Mouse (Mus musculus): ENCODE data around the gene Crybb3. TPM values are rescaled to one million over a fixed set of nuclear protein-coding genes. Genes with fewer than 3 reads are reported as not detected.

Crybb3 gene
- total RNA-seq, 2 experiments from 2014 or later: 1.5 to 2.8 TPM

DNA sequence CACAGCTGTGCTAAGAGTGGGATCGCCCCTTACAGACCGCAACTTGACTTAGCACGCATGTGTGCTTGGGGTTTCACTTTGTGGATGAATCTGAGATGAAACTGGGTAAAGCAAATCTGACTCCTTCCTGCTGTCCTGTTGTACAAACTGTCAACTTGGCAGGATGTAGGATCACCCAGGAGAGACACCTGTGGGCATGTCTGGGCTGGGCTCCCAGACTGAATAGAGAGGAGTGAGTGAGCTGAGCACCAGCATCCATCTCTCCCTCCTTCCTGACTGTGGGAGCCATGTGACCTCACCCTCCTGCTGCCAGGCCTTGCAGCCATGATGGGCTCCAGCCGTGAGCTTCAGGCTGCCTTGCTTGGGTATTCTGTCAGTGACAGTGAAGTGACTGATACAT lies 24.1 kb upstream of the Crybb3 start:
- no peak for DNase-seq (ENCODE audit: extremely low spot score in 1 of 2, low spot score in 1 of 2)

DNA sequence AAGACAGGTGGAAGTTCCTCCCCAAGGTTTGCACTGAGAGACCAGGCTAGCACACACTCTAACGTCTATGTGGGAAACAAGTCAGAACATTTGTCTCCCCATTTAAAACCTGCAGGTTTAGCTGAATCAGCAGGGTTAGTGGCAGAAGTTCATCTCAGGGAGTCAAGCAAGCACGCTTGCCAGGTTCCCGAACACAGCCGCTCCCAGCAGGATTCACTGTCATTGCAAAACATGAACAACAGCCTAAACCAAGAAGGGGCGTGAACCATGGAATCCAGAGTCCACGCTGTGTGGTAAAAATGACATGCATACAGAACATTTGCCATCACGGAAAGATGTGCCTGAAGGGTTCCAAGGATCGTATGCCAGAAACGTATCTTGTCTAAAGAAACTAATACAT lies 23.7 kb upstream of the Crybb3 start:
- no peak for DNase-seq (ENCODE audit: extremely low spot score in 1 of 2, low spot score in 1 of 2)

- DNase-seq (ENCODE audit: extremely low spot score in 1 of 2, low spot score in 1 of 2): no peak
These were observed 21.1 kb upstream of the Crybb3 start for GRCm38 (mm10) chr5:113102455-113102854.

DNA sequence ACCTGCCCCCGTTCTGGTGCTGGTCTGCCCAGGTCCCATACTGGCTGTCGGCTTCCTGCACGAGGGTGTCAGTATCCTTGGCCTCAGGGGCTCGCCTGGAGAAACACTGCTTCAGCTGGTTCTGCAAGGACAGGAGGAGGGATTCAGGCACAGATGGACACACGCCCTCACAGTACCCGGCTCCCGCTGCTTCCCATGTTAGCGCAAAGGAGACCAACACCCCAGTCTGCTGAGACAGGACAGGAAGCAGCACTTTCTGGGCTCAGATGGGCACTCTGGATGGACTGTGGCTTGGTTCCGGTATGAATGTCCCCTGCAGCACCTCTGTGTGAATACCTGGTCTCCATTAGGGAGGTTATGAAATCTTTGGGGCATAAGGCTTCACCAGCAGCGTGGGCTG lies 20.1 kb upstream of the Crybb3 start:
- DNase-seq (ENCODE audit: extremely low spot score in 1 of 2, low spot score in 1 of 2): no peak

- no peak for DNase-seq (ENCODE audit: extremely low spot score in 1 of 2, low spot score in 1 of 2)
These were observed 19.0 kb upstream of the Crybb3 start for GRCm38 (mm10) chr5:113100422-113100821.

- peak; percentile 98 to 99 for DNase-seq (ENCODE audit: extremely low spot score in 1 of 2, low spot score in 1 of 2)
These were observed 18.2 kb upstream of the Crybb3 start for GRCm38 (mm10) chr5:113099546-113099945.

DNA sequence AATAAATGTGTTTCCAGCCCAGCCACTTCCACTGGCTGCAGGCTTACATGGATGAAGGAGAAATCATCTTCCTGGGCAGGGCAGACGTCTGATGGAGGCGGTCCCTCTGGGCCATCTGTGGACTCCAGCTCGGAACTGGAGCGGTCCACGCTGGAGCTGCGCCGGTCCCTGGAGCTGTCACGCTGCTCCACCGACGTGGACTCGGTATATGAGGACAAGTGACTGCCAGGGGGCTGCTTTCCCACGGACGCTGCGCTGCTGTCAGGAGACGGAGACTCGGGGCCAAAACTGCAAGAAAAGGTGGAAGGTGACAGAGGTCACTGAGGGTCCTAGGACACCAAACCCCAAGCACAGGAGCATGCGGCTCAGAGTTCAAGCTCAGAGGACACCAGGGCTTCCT lies 16.2 kb upstream of the Crybb3 start:
- no peak for DNase-seq (ENCODE audit: extremely low spot score in 1 of 2, low spot score in 1 of 2)

DNA sequence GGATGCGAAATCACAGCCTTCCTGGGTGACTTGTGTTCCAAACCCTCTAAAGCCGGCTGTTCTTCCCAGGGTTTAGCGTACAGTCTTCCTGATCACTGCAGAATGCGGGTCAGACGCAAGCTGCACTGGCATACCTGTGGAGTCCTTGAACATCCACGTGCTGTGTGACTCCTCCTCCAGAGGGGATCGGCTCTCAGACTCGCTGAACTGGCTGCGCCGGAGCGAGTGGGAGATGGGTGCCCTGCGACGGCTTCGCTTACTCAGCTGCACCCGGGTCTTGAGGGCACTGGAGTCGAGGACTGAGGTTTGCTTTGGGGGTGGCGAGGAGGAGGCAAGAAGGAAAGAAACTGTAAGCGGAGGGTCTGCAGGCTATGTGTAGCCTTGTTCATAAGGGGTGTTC lies 14.1 kb upstream of the Crybb3 start:
- no peak for DNase-seq (ENCODE audit: extremely low spot score in 1 of 2, low spot score in 1 of 2)

DNA sequence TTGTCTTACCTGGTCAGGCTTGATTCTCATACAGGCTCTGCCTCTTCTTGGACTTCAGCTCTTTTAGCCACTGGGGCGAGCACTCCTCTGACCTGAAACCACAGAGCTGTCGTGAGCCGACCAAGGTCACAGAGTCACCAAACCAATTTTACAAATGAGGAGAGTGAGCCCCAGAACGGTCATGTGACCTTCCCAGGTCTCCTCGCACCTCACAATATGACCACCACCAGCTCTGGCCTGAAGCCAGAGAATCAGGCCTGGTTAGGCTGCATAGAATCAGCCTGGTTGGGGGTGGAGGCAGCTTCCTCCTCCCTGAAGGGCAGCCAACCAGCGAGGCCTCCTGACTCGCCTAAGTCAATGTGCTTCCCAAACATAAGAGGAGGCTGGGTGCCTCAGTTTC lies 11.0 kb upstream of the Crybb3 start:
- DNase-seq (ENCODE audit: extremely low spot score in 1 of 2, low spot score in 1 of 2): no peak

GRCm38 (mm10) chr5:113091162-113091561 lies 9.8 kb upstream of the Crybb3 start:
- peak in 1 of 2 experiments; percentile 55 for DNase-seq (ENCODE audit: extremely low spot score in 1 of 2, low spot score in 1 of 2)

DNA sequence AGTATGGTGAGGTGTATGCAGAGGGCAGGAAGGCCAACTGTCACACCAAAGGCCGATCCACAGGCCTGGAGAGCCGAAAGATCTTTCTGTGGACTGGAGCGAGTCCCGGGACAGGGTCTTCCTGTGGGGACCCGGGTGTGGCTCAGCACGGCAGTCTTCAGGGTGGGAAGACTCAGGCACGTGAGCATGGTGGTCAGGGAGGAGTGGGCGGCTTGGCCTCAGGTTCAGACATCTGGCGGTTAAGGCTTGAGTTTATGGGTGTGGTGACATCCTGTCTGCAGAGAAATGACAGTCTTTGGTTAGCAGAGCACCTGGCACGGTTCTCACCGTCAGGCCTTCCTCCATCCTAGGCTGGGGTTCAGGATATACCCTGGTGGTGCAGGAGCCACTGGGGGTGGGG lies 9.4 kb upstream of the Crybb3 start:
- no peak for DNase-seq (ENCODE audit: extremely low spot score in 1 of 2, low spot score in 1 of 2)

- DNase-seq (ENCODE audit: extremely low spot score in 1 of 2, low spot score in 1 of 2): no peak
These were observed 8.8 kb upstream of the Crybb3 start for GRCm38 (mm10) chr5:113090077-113090690.

DNA sequence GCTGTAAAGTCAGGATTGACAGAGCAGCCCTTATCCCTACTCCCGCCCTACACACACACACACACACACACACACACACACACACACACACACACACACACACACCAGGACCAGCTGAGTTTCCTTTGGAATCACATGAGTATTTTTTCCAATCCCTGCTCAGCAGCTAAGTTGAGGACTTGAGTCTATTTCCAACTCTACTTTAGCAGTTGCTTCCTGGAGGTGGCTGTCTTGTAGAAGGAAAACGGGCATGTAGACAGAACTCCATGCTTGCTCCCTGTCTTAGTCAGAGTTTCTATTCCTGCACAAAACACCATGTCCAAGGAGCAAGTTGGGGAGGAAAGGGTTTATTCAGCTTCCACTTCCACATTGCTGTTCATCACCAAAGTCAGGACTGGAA lies 6.1 kb upstream of the Crybb3 start:
- DNase-seq (ENCODE audit: extremely low spot score in 1 of 2, low spot score in 1 of 2): no peak

GRCm38 (mm10) chr5:113086990-113087389 lies 5.6 kb upstream of the Crybb3 start:
- DNase-seq (ENCODE audit: extremely low spot score in 1 of 2, low spot score in 1 of 2): no peak

- no peak for DNase-seq (ENCODE audit: extremely low spot score in 1 of 2, low spot score in 1 of 2)
These were observed 5.1 kb upstream of the Crybb3 start for GRCm38 (mm10) chr5:113086439-113086838.

DNA sequence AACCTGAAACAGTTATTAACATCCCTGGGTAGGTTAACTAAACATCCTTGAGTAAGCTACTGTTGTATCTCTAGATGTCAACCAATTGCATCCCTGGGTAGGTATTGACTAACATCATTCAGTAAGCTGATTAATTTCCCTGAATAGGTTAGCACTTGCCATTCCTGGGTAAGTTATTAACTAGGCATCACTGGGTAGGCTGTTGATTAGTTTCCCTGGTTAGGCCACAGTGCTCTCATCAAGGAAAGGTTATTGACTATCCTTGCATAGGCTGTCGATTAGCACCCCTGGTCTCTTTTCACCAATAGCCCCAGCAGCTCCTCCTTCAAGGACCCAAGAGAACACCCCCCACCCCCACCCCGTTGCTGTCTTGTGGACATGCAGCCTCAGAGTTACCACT lies 4.5 kb upstream of the Crybb3 start:
- no peak for DNase-seq (ENCODE audit: extremely low spot score in 1 of 2, low spot score in 1 of 2)

DNA sequence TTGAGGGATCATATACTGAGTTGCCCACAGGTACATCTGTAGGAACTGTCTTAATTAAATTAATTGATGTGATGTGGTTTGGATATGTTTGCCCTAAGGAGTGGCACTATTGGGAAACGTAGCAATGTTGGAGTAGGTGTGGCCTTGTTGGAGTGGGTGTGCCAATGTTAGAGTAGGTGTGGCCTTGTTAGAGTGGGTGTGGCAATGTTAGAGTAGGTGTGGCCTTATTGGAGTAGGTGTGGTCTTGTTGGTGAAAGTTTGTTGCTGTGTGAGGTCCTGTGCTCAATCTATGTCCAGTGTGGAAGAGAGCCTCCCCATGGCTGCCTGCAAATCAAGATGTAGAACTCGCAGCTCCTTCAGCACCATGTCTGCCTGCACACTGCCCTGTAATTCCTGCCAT lies 2.9 kb upstream of the Crybb3 start:
- DNase-seq (ENCODE audit: extremely low spot score in 1 of 2, low spot score in 1 of 2): no peak

DNA sequence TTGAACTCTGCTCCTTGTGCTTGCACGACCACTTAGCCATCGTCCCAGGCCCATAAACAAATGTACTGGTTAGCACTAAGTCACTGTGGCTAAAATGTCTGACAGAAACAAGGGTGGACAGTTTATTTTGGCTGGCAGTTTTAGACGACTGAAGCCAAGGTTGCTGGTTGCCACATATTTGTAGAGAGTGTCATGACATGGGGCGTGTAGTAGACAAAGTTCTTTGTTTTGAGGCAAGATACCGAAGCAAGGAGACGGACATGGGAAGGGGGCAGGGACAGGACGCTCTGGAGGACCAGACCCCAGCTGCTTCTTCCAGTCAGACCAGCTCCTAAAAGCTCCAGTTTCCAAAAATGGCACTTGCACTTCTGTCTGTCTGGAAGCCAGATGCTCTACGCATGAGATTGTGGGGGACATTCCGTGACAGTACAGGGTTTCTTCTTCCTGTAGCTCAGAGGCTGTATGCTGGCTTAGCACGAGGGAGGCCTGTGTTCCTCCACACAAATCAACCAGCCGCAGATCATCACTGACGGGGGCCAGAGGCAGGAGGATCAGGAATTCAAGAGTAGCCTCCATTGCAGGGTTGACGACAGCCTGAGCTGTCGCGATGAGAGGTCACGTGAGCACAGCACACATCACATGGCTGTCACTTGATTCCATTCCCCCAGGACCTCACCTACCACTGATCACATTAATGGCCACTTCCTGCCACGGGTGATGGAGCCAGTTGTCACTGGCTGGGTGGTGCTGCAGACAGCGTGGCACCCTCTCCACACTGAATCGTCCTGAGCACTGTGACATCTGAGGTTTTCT lies 1.2 kb upstream of the Crybb3 start:
- no peak for DNase-seq (ENCODE audit: extremely low spot score in 1 of 2, low spot score in 1 of 2)

DNA sequence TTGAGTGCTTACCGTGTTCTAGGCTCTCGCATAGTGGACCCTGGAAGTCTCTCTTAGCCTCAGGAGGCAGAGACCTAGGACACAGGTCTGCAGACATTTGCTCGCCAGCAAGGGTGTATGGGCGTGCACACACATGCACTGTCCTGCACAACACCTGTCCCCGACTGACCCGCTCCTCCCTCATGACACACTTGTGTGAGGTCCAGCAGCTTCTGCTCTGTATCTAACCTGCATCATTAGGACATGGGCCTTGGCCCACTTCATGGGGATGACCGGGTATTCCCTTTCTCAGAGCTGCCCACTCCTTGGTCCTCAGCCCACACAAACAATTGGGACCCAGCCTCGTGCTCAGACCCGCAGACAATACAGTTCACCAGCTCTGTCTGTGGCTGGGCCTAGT lies 364 bp downstream of the Crybb3 start:
- no peak for DNase-seq (ENCODE audit: extremely low spot score in 1 of 2, low spot score in 1 of 2)

- DNase-seq (ENCODE audit: extremely low spot score in 1 of 2, low spot score in 1 of 2): peak in 1 of 2 experiments; percentile 77
These were observed 1.6 kb downstream of the Crybb3 start for GRCm38 (mm10) chr5:113079783-113080182.

GRCm38 (mm10) chr5:113078686-113079085 lies 2.7 kb downstream of the Crybb3 start:
- DNase-seq (ENCODE audit: extremely low spot score in 1 of 2, low spot score in 1 of 2): no peak

- DNase-seq (ENCODE audit: extremely low spot score in 1 of 2, low spot score in 1 of 2): no peak
These were observed 11.4 kb downstream of the Crybb3 start, which contains the start of gene Crybb2 for GRCm38 (mm10) chr5:113070017-113070416. Gene Crybb2, minus strand, starts transcription at chr5:113070117.
